Mouse (Mus musculus) A20 (cell line): ENCODE results near the gene Rmi2.

Experiments
- DNase-seq: peaks from one replicate; pipeline ENCODE4 v3.0.0-alpha.2; 2011; ENCODE audit warnings: low read depth, low spot score

Rmi2 gene

GRCm38 (mm10) chr16:10865592-10865987, 30.7 kb downstream of the Rmi2 start:
- no peak for DNase-seq

- DNase-seq, result no peak
Measured at GRCm38 (mm10) chr16:10866841-10867240, 32.0 kb downstream of the Rmi2 start.

DNA sequence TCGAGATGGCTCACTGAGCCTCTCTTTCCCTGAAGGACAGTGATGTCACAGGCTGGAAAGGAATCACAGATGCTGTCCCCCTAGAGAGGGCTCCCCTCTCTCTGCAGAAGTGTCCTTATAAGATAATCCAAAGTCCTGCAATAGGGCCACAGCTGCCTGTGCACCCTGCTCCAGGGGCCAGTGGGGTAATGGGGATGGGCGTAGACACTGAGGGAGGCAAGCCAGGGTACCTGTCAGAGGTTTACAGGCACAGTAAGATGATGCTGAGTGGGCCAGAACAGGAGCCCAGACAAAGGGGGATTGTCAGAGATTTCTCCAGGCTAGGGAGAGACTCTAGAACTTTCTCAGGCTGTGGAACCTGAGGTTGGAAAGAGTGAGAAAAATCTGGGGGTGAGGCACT, 32.6 kb downstream of the Rmi2 start:
- no peak for DNase-seq

DNA sequence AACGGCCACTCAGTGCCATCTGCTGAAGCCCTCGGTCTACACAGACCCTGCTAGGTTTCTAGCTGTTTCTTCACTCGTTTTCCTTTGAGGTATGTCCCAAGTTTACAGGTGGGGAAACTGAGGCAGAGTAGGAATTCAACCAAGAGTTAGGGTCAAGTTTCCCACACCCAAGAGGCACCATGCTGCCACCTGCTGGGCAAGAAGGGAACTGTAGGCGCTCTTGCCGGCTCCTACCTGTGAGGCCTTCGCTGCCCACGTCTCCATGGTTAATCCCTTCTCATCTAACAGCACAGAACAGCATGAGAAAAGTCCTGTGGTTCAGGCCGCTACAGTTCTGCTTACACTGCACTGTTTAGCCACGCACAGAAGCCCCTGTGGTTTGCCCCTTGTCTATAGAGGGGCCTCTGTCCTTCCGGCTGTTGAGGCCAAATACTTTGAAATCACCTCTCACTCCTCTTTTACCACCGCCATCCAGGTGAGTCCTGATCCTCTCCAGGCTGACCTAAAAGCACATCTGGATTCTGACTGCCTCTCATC, 33.1 kb downstream of the Rmi2 start:
- DNase-seq, result peak; percentile 33

- no peak for DNase-seq
Measured at GRCm38 (mm10) chr16:10870969-10871368, 36.1 kb downstream of the Rmi2 start.

DNA sequence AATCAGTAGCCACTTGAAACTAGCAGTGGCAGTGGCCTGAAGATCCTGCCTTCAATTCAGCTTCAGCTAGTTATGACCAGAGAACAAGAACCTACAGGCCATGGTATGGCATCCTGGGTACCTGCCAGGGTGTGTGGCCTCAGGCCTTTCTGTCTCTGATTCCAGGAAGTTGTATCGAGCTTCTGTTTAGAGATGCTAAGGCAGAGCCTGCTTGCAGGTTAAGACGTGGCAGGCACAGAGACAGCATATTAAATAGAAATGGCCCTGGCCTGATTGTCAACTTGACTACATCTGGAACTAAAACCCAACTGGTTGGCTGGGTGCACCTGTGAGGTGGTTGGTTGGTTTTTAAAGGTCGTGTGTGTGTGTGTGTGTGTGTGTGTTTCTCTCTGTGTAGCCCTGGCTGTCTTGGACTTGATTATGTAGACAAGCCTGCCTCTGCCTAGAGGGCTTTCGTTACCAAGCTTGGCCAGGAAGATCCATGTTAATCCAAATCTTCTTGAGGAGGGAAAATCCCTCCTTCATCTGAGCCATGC, 38.0 kb downstream of the Rmi2 start:
- DNase-seq, result no peak

DNA sequence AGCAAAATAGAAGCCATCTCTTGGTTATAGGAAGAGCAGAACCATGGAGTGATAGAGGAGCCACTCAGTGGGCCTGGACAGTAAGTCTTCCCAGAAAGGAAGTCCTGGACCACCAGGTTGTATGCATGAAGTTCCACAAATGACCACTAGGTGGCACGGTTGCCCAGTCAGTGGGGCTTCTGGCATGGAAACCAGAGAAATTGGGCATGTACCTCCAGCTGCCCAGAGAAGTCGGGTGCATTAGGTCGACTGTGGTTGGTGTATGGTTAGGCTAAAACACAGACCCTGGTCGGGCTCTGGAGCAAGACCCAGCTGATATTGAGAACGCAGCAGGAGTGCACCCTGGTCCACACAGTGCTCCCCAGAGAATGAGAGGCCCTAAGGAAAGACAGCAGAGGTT, 38.8 kb downstream of the Rmi2 start:
- DNase-seq, result peak; percentile 73

DNA sequence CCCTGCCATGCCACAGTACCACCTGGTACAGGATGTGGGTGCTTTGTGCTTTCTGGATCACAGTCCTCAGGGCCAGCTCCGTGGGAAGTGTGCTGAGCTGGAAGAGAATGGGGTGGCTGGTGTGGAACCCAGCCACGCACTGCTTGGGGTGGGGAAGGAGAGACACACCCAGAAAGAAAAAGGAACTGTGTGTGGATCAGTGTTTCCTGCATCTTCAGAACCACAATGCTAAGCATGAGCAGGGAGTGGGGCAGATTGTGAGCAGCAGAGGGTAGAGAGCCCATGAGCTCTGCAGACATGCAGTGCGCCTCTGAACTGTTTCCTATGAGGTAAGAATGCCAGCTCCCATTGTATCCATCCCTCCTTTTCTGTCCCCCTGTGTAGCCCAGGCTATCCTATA, 43.4 kb downstream of the Rmi2 start:
- DNase-seq, result no peak

DNA sequence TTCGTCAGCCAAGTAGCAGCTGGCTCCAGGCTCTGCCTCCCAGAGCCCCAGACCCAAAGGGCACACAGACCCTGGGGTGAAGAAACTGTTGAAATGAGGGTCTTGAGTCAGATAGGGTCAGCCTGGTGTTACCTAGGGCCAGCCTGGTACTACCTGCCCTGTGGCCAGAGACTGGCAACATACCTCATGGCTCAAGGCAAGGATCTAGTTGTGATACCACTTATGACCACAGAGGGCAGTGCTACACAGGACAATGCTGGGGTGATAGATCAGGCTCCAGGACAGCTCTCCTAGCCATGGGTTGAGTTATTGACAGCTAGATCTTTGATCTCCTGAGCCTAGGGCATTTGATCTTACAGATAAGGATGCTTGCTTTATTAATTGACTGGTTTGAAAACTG, 44.6 kb downstream of the Rmi2 start:
- DNase-seq, result peak; percentile 65

DNA sequence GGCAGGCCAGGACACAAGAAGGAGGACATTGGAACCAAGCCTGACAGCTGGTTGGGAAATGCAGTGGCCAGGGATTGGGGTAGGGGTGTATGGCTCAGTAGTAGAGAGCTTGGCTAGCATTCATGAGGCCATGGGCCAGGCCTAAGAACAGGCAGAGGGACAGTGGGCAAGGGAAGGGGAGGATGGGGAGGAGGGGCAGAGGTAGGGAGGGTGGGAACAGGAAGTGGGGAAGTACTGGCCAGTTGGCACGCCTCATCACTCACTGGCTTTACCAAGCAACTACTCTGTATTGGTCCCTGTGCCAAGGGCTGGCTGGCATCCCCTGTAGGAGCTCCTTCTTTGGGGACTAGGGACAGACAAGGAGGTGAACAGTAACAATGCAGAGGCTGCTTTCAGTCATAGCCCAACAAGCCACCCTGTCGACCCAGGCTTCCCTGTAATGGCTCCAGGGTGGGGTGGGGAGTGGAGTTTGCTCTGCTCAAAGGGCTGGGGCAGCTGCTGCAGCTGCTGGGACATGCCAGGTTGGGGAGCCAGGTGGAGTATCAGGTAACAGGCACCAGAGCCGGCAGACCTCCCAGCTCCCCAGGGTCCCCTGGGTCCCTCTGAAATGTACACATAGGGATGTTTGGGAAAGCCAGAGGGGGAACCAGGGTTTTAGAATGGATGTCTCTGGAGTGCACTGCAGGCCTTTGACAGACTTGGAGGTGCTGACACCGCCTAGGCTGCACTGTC, 46.5 kb downstream of the Rmi2 start:
- DNase-seq, result no peak

DNA sequence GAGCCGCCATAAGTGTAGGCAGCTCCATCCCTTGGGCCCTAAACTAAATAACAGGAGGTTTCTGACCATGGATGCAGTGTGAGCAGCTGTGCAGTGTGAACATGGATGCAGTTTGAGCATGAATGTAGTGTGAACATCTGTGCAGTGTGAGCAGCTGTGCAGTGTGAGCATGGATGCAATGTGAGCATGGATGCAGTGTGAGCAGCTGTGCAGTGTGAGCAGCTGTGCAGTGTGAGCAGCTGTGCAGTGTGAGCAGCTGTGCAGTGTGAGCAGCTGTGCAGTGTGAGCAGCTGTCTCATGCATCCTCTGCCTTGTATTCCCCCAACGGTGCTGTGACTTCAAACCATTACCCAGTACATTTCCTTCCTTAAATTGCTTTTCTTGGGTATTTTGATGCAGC, 52.6 kb downstream of the Rmi2 start:
- DNase-seq, result no peak

GRCm38 (mm10) chr16:10890363-10890762, 55.5 kb downstream of the Rmi2 start:
- DNase-seq, result peak; percentile 31

DNA sequence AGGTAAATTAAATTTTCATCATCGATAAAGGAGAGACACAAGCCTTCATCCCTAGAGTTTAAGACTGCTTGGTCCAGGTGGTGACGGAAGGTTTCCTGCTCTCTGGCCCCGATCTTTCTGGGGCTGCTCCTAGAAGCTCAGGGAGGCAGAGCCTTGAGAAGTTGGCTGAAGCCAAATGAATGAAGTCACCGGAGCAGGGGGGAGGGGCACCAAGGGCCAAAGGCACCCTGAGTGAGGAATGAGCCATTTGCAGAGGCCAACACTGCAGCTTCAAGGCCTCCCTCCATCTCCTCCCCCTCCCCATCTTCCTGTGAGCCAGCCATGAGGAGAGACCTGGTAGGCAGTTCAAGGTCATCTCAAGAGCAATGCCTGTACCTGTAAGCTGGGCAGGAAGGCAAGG, 58.3 kb downstream of the Rmi2 start:
- no peak for DNase-seq

GRCm38 (mm10) chr16:10895906-10896305, 61.0 kb downstream of the Rmi2 start:
- no peak for DNase-seq

DNA sequence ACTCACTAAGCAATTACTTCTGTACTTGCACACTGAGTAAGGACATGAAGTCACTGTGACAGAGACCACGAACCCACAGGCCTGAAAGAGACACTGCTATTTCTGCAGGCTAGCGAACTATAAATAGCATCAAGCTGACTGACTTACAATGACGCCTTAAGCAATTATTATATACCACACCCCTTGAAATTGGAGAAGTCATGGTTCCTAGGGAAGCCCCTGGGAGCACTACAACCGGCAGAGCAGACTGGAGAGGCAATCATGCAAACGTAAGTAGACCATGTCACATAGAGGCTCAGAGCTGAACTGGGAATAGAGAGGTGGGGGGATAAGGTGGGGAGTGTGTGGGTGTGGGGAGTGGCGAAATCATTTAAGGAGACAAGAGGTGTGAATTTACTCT, 62.5 kb downstream of the Rmi2 start:
- DNase-seq, result peak; percentile 15

DNA sequence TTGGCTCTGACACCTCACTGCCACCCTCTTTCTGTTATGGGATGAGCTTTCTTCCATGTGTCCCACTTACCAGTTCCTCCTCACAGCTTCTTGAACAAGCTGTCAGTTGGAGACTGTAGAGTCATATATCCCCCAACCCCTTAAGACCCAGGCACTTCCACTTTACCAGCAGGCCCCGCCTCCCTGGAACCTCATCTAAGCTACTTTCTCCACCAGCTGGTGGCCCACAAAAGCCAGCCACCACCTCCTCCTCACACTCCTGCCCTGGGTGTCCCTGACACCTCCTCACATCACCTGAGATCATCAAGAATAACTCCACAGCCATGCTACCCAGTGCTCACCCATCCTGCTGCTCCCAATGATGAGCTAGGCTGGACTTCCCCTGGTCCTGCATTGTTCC, 65.9 kb downstream of the Rmi2 start:
- DNase-seq, result no peak

DNA sequence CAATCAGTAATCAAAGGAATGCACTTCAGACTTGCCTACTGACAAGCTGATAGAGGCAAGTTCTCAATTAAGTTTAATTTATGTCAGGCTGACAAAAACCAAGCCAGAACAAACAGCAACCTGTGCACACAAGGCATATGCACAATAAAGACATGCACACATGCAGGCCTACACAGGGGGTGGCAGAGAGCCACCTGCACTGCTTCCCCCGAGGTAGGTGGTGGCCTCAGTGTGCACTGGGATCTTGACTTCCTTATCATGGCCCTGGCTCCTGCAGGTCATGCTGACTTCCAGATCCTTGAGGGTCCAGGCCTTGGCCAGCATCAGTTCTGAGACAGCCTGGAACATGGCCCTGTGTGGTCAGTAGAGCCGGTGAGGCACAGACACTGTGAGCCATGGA, 67.1 kb downstream of the Rmi2 start:
- DNase-seq, result no peak

GRCm38 (mm10) chr16:10902849-10903248, 68.0 kb downstream of the Rmi2 start:
- peak; percentile 18 for DNase-seq

GRCm38 (mm10) chr16:10905661-10906113, 70.8 kb downstream of the Rmi2 start:
- no peak for DNase-seq

DNA sequence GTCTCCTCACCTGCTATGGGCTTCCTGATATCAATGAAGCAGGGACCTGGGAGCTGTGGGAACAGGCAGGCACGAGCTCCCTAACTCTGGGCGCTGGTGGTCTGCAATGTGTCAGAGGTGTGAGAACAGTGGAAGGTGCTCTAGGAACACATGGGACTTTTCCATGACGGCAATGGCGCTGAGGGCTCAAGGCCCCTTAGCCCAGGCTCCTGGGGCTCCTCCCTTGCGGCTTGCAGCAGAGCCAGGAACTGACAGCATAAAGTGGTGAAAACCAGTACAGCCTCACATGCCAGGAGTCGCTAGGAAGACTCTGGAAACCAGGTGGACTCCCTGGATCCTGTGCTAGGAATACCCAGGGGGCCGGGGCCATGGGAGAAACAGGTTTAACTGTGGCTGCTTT, 75.7 kb downstream of the Rmi2 start:
- no peak for DNase-seq

GRCm38 (mm10) chr16:10911061-10911460, 76.2 kb downstream of the Rmi2 start:
- DNase-seq, result no peak

DNA sequence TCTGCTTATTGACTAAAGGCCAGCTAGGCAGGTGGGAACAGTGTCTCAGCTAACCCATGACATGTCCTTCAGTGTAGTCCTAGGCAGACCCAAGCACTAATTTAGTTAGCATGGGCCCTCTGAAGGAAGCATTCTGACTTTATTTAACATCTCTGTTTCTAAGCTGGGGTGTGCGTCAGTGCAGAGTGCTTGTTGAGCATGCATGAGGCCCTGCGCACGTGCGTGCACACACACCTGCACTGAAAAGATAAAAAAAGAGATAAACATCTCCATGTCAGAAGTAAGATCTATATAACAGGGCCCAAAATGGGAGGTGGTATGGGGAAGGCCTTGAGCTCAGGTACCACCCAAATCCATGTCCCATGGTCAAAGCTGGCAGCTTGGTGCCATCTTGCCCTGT, 80.2 kb downstream of the Rmi2 start:
- DNase-seq, result no peak

DNA sequence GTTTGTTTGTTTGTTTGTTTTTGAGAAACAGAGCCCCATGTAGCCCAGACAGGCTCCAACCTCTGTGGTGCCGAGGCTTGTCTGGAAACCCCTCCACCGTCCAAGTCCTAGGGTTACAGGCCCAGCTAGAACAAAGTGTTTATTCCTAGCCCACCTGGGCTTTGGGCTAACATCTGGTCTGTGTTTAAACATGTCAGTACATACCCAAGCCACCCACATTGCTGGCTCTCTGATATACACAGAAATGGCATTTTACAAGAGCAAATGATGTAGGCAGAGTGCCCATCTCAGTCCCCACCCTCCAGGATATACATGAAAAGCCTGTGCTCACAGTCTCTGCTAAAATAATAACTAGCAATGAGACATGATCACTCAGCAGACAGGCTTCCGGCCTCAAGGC, 81.4 kb downstream of the Rmi2 start:
- DNase-seq, result no peak
